In the genomic region with DNA sequence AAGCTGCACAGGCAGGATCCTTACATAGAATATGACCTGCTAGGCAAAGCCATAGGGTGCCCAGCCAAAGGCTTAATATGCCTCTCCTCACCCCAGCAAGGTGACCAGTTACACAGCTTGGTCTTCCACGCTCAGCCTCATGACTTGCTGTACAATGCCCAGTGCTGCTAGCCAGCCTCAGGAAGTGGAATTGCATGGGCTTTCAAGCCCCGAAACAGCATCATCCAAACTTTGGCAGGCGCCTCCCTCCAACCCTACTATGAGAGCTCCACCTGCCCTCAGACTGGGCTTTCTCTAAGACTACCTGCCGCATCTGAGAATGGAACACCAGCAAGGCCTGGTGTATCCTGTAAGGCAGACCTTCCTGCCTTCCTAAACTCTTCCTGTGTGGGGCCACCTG, we compare ENCODE assay signal across 26 mouse cellular contexts. TPM values are rescaled to one million over a fixed set of nuclear protein-coding genes. Genes with fewer than 3 reads are reported as not detected.
DNase-seq lines count a peak whose midpoint lies in the region; ATAC-seq lines count a peak whose summit lies in the region.
"Had no signal": no experiment of that assay in that cellular context is flagged by ENCODE, and none has a peak within 500 bp of the region (broad histone marks: within the 10 kb centered on the region; RNA-seq: fewer than 3 reads in every experiment).

No protein-coding gene starts in this region.

- 90% methylated on average over 4 of the region's 4 CpGs for WGBS in hindbrain, embryonic 12.5 days

- no peak overlapping the region for H3K4me3 ChIP-seq in hindbrain, embryonic 12.5 days
- H3K4me3 ChIP-seq: embryonic facial prominence, embryonic 13.5 days; gastrocnemius, adult 2 months; heart, adult 2 months; heart, embryonic 15.5 days; hindbrain, embryonic 13.5 days; limb, embryonic 12.5 days; neural tube, embryonic 12.5 days had no signal

- no peak overlapping the region for H3K4me2 ChIP-seq in hindbrain, embryonic 12.5 days (replicated peaks)
- H3K4me2 ChIP-seq: embryonic facial prominence, embryonic 13.5 days; heart, embryonic 15.5 days; hindbrain, embryonic 13.5 days; limb, embryonic 12.5 days; midbrain, embryonic 11.5 days; neural tube, embryonic 12.5 days had no signal

- peaks cover 76% of the 10 kb centered on the region for H3K36me3 ChIP-seq in hindbrain, embryonic 12.5 days

- peak; percentile 0 for DNase-seq in adrenal gland, postnatal 10 days
- no peak for DNase-seq in adrenal gland, adult 18-20 months (ENCODE audit: low spot score in 2 of 2)
- peak; percentile 84 for DNase-seq in heart, adult 11 months
- no peak for DNase-seq in heart, adult 8-10 months (ENCODE audit: low spot score)
- DNase-seq in right cerebral cortex, postnatal 25 days, result peak; percentile 1
- DNase-seq in right cerebral cortex, adult 2 months (ENCODE audit: low spot score in 2 of 2), result no peak
- peak; percentile 4 for DNase-seq in cerebellum, postnatal 14 days
- DNase-seq: gastrocnemius, adult 2 months; gastrocnemius, postnatal 36 days; kidney, postnatal 14 days; lung, postnatal 36 days had no signal

- no peaks in the 10 kb centered on the region for H3K9me3 ChIP-seq in hindbrain, embryonic 12.5 days (replicated peaks)
- H3K9me3 ChIP-seq: embryonic facial prominence, embryonic 13.5 days; heart, embryonic 15.5 days; hindbrain, embryonic 13.5 days; limb, embryonic 12.5 days; neural tube, embryonic 12.5 days had no signal

- no peak overlapping the region for H3K27ac ChIP-seq in hindbrain, embryonic 12.5 days
- H3K27ac ChIP-seq: embryonic facial prominence, embryonic 13.5 days; gastrocnemius, adult 2 months; heart, adult 2 months; heart, embryonic 15.5 days; hindbrain, embryonic 13.5 days; limb, embryonic 12.5 days; neural tube, embryonic 12.5 days had no signal

- no peak overlapping the region for H3K9ac ChIP-seq in hindbrain, embryonic 12.5 days
- H3K9ac ChIP-seq: embryonic facial prominence, embryonic 13.5 days; heart, embryonic 15.5 days; limb, embryonic 12.5 days; neural tube, embryonic 12.5 days had no signal

- no peak for ATAC-seq in hindbrain, embryonic 12.5 days (ENCODE audit: low FRiP score)
- ATAC-seq: forebrain, embryonic 16.5 days; intestine, embryonic 16.5 days; midbrain, embryonic 16.5 days; Patski had no signal

- no peaks in the 10 kb centered on the region for H3K27me3 ChIP-seq in hindbrain, embryonic 12.5 days
- H3K27me3 ChIP-seq: CH12.LX; embryonic facial prominence, embryonic 13.5 days; heart, embryonic 15.5 days; hindbrain, embryonic 13.5 days; limb, embryonic 12.5 days; neural tube, embryonic 12.5 days; Patski had no signal

- no peaks in the 10 kb centered on the region for H3K4me1 ChIP-seq in hindbrain, embryonic 12.5 days
- H3K4me1 ChIP-seq: limb, embryonic 12.5 days had no signal

RNA-seq across cellular contexts. Expression of a gene that starts 8.5 kb away (rescaled TPM):
- 1 to 10 TPM; 9.3 to 9.8 TPM for total RNA-seq in adrenal gland, postnatal 10 days (2021)
- total RNA-seq in adrenal gland, adult 18-20 months (2021), result 1 to 10 TPM; 8.3 to 9.3 TPM
- 1 to 10 TPM; 2.9 to 5.4 (median 3.2) TPM for total RNA-seq in heart, adult 8-10 months (2022)
- 33.5 and 33.8 TPM in 2 replicates for polyA plus RNA-seq in hindbrain, embryonic 12.5 days (2016; fragmentation: Nextera tagmentation; extraction: Ambion mirVana)

RNA-seq across cellular contexts. Expression of a gene that starts 8.6 kb away (rescaled TPM):
- total RNA-seq in adrenal gland, postnatal 10 days (2021), result 10 to 100 TPM; 37.3 to 40.0 TPM
- 10 to 100 TPM; 15.5 to 26.2 TPM for total RNA-seq in adrenal gland, adult 18-20 months (2021)
- 10 to 100 TPM in 2 of 4 experiments, 1 to 10 TPM in 2; 8.6 to 13.7 (median 9.6) TPM for total RNA-seq in heart, adult 8-10 months (2022)
- 0.41 and 0.51 TPM in 2 replicates for polyA plus RNA-seq in hindbrain, embryonic 12.5 days (2016; fragmentation: Nextera tagmentation; extraction: Ambion mirVana)
- total RNA-seq: liver, adult 2 months had no signal
- polyA plus RNA-seq: liver, adult 2 months; small intestine, adult 2 months had no signal

RNA-seq across cellular contexts. Expression of a gene that starts 9.7 kb away (rescaled TPM):
- total RNA-seq in adrenal gland, postnatal 10 days (2021), result 100 to 1,000 TPM; 140 to 144 TPM
- 100 to 1,000 TPM; 108 to 114 TPM for total RNA-seq in adrenal gland, adult 18-20 months (2021)
- total RNA-seq in heart, adult 8-10 months (2022), result 10 to 100 TPM; 51.9 to 65.0 (median 59.6) TPM
- 33.2 and 36.5 TPM in 2 replicates for polyA plus RNA-seq in hindbrain, embryonic 12.5 days (2016; fragmentation: Nextera tagmentation; extraction: Ambion mirVana)

Comparison
In these comparisons a context has a peak if more than half of its experiments do, and no peak if none do; other contexts are left out.
1. DNase-seq: peak in adrenal gland, postnatal 10 days (single experiment), heart, adult 11 months (single experiment), right cerebral cortex, postnatal 25 days (single experiment) and cerebellum, postnatal 14 days (2 of 2); none in adrenal gland, adult 18-20 months (0 of 2), heart, adult 8-10 months (single experiment) and right cerebral cortex, adult 2 months (0 of 2).